Mouse (Mus musculus): ENCODE data around the gene C1qa.

C1qa gene

DNA sequence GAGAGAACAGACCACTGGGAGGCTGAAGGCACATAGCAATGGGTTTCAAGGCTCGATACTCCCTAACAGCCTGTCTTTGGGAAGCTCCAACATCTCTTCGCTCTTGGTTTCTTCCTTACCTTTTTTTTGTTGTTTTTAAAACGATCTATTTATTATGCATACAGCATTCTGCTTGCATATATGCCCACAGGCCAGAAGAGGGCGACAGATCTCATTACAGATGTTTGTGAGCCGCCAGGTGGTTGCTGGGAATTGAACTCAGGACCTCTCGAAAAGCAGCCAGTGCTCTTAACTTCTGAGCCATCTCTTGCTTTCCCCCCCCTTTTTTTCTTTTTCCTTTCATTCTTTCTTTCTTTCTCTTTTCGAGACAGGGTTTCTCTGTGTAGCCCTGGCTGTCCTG is 551 bp upstream of the C1qa start:
- DNase-seq = no peak

DNA sequence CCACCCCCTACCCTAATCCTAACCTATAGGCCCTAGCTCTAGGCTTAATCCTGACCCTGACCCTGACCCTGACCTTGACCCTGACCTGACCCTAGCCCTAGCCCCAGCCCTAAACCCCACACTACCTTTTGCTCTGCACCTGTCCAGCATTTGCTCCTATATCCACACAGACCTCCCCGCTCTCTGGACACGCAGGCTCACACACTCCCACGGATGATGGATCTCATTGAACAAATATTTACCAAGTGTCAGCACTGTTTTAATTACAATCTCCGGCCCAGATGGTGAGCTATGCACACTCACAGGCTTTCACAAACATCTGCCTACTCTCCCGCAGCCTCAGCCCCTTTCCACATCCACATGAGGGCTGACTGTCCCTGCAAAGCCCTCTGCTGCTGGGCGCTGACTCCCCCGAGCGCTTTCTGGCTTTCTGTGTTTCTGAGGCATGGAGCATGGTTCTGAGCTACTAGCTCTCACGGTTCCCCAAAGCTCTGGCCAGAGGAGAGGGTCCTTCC is 462 bp downstream of the C1qa start:
- no peak for DNase-seq

DNA sequence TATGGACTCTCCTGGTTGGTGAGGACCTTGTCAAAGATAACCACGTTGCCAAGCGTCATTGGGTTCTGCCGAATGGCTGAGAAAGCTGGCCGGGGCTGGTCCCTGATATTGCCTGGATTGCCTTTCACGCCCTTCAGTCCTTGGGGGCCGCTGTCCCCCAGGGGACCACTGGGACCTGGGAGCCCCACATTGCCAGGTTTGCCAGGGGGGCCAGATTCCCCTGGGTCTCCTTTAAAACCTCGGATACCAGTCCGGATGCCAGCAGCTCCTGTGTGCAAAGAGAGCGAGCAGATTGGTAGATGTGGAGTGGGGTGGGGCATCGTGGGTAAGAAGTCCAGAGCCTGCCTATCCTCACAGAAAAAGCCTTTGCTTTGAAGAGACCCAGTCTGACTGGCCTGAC is 2.1 kb downstream of the C1qa start:
- no peak for DNase-seq

DNA sequence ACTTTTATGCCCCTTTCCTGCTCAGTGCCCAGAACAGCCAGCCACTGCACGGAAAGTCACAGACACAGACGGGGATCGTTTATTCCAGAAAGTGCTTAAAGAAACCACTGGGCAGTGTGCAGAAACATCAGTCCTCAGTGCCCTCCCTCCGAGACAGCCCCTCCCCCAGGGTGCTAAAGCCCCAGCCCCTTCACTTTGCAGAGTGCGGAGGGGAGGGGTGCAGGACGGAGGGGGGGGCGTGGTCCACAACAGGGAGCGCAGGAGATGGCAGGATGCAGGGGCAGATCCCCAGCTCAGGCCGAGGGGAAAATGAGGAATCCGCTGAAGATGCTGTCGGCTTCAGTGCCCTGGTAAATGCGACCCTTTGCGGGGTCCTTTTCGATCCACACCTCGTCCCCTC is 2.7 kb downstream of the C1qa start:
- DNase-seq = no peak

DNA sequence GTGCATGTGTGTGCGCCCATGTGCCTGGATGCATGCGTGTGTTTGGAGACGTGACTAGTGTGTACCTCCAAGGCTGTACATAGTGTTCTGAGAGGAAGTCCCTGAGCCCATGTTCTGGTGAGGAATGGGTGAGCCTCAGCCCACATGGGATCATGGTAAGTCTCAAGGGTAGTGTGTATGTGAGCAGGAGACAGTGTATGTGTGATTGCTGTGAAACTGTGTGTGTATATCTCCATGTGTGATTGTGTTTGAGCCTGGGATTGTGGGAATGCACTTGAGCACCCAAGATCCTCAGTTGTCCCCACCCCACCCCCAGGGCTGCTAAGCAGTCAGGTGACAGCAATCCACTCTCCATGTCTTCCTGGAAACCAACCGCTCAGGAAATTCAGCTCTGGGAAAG is 3.8 kb downstream of the C1qa start:
- DNase-seq = no peak

DNA sequence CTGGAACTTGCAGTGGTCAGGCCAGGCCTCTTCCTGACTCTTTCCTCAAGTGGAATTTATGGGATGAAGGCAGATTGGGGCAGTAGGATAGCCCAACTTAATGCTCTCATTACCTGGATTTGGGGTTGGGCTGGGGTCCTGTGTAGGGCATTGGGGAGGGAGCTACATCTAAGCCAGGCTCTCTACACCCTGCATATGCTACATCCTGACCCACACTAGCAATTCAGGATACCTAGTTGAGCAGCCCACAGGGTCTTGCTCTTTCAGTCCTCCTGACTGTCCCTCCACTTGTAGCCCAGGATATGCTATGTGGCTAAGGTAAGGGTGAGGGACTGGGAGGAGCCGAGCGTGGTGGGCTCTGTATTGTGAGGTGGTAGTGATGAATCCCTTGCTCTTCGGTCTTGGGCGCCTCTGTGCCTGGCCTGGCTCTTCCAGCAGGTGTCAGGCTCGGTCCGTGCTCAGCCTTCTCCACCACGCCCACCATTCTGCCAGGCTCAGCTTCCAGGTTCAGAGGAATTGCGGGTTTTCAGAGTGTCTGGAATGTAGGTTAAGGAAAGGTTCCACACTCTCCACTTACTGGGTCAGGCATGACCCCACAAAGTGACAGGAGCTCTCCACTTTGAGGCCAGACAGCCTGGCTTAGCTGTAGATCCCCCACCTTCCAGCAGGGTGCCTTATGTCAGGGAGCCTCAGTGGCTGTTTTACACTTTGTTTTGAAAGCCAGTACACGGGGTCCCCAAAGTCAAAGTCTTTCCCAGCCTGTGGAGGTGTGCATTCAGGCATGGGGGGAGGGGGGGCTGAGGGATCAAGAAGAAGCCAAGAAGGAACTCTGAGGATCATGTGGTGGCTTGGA is 4.7 kb downstream of the C1qa start:
- DNase-seq = peak in 1 of 2 experiments; percentile 61

DNA sequence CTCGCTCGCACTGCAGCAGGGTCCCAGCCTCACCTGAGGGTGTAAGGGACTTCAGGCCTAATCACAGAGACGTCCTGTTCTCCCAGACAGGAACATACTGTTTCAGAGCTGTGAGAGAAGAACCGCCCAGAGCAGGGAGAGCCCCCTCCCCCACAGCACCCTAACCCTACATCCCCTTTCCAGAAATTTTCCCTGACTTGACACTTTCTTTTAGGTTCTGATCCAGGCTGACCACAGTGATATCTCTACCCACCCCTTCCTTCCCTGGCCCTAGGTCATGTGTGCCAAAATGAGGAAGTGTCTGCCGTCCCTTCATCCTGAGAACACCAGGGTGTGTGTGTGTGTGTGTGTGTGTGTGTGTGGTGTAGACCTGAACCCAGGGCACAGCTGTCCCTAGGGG is 5.8 kb downstream of the C1qa start, which contains the start of gene C1qc:
Gene C1qc, minus strand, starts transcription at position 255 of the 400 bp plus-strand sequence.
- peak in 1 of 2 experiments; percentile 28 for DNase-seq

DNA sequence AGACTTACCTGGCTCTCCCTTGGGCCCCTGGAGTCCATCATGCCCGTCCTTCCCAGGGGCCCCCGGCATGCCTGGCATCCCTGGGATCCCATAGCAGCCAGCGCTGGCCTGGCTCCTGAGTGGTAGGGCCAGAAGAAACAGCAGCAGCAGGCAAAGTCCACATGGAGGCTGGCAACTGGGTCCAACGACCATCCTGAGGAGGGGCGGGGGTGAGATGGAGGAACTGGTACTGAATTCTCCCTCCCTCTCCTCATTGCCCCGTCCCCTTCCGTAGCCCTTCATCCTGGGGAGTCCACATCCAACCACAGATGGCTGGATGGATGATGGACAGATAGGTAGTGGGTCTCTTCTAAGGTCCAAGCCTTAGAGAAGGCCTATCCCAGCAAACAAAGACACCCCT is 6.2 kb downstream of the C1qa start:
- DNase-seq = no peak

DNA sequence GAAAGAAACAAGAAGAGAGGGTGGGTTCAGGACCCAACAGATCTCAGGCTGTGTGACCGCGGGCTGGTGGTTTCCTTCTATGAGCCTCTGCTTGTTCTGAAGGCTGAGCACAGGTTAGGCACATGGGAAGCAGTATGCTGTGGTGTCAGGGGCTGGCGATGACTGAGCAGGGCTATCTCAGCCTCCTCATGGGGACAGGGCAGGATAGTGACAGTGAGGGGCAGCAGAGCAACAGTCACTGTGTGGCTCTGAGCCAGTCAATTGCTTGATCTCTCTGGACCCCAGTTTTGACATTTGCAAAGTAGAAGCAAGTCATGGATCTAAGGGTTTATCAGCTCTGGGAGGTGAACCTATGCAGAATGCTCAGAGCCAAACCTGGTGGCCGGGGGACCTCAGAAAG is 7.5 kb downstream of the C1qa start:
- DNase-seq = no peak

DNA sequence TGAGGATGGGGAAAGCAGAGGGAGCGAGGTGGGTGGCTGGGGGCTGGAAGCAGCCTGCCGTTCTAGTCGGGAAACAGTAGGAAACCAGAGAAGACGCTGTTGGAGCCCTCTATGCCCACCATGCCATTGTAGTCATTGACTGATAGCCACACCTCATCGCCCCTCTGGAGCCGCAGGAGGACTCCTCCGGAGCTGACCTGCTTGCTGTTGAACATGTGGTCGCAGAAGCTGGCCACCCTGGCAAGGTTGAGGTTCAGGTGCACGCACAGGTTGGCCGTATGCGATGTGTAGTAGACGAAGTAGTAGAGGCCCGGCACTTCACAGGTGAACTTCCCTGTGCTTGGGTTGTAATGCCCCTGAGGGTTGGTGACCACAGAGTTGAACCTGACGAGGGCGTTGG is 8.6 kb downstream of the C1qa start:
- DNase-seq = no peak

DNA sequence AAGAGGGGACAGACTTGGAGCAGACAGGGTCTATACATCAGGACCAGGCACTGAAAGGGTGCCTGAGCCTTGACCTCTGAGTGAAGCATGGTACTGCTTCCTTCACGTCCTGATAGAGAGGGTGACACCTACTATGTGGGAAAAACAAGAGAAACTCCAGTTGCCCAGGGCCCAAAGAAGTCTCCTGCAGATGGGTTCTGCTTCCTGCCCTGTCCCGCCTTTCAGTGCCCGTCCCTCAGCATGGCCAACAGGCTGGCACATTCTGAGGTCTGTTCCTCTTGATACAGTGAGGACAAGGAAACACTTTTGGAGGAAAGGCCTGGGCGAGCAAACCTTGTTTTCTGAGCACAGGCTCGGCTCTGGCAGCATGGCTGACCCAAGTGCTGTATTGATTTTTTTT is 10.9 kb downstream of the C1qa start:
- DNase-seq = no peak

DNA sequence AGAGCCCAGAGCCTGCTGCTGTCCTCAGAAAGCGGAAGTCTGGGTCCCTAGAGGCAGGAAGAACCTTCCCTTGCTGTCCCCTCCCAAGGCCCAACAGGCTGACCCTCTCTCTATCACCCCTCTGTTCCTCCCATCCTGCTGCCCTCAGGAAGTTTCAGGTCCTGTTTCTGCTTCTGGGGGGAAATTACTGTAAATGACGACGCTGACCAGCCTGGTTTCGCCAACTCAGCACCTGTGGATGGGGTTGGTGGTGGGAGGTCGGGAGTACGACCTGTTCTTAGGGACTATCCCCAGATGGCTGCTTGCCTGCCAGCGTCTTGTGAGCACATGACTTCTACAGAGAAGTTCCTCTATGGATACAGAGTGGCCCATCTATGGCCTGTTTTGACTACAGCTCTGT is 12.5 kb downstream of the C1qa start, which contains the start of gene C1qb:
Gene C1qb, minus strand, starts transcription at position 87 of the 400 bp plus-strand sequence.
- DNase-seq = peak in 1 of 2 experiments; percentile 21

DNA sequence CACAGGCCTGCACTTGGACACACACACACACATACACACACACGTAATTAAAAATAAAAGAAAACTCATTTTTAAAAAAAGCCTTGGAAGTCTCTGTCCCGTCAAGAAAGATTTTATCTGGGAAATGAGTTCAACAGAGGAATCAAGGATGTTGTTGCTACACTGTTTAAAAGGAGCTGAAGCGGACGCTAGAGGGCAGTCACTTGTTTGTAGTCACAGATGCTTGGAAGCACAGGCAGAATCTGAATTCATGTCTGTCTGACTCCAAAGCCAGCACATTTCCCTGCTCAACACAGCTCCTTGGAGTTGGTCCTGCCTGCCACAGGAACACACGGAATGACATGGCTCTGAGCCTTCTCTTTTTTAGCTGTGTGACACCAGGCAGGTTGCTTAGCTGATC is 20.0 kb downstream of the C1qa start:
- DNase-seq = peak in 1 of 2 experiments; percentile 58

DNA sequence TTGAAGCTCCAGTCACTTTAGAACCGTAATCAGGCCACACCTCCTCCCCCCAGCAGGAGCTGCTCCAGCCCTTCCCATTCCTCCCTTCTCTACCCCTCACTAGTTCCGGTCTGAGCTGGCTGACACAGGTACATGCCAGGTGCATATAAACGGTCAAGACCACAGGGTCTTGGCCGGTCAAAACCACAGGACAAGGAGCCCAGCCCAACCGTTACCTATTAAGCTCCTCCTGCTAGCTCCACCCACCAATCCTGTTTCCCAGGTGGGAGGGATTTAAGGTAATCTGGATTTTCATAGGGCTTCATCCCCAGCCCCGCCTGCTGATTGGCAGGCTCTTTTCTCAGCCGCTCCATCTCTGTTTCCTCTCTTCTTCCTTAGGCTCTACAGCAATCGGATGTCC is 20.4 kb downstream of the C1qa start:
- no peak for DNase-seq

DNA sequence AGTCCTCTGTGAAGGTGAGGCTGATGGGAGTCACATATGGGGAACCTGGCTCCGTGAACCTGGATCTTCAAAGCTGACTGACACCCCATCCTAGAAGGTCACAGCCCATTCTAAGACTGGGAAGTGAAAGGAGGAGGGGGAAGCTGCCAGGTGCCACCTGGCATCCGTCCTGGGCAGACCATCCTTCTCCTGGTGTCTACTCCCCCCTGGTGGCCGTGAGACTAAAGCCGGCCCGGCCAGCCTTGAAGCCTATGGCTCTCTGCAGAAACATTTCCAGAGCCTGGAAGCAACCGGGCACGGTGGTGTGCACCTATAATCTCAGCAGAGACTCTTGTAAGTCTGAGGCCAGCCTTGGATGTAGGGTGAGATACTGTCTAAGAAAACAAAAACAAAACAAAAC is 21.6 kb downstream of the C1qa start:
- DNase-seq = peak; percentile 23 to 74

DNA sequence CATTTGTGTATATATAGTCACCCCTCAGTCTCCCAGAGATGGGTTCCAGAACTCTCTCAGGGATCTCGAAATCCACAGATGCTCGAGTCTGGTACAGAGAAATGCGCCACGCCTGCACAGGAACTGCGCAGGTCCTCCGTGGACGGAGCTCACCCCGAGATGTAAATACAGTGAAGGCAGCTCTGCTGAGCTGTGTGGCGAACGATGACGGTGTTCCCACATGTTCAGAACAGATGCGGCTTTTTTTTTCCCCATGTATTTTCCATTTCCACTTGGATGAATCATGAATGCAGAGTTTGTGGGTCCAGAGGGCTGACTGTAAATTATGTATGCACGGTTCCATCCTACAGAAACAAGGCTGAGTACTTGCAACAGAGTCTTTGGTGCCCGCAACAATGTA is 23.6 kb downstream of the C1qa start:
- DNase-seq = no peak

DNA sequence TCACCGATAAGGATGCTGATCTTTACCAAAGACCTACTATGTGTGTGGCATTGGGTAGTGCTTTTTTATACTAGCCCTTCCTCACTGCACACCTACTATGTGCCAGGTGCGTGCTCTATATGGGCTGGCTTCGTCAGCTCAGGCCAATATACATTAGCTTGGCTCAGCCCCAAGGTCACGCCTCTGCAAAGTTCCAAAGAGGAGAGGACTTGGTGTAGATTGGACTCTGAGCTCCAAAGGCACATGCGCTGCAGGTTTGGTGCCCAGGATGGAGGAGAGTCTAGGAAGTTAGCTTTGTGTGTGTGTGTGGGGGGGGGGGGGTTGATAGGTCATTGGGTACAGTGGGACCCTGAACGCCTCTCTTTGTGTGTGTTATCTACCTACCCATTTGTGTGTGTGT is 30.2 kb downstream of the C1qa start:
- no peak for DNase-seq

DNA sequence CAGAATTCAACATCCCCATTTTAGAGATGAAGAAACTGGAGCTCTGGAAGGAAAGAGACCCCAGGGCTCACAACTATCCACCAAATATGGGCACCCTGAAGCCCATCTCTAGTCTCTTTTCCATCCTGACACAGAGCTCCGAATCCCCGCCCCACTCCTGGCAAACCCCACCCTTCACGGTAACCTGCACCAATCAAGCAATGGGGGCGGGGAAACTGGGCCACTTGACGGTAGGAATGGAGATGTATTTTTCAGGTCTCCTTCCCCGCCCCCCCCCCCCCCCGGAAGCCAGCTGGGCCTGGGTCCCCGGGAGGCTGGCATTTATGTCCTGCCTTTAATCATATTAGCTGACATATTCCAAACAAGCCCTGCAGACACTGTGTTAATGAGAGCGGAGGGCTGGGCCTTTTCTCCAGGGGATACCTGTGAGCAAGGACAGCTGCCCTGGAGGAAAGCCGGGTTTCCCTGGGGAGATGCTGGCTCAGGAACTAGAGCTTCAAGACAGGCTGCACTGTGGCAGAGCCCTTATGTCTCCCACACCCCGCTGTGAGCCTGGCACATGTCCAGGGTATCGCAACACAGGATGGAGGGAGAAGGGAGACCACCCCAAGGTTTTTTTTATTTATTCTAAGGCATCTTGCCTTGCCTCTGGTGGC is 30.8 kb downstream of the C1qa start:
- no peak for DNase-seq

DNA sequence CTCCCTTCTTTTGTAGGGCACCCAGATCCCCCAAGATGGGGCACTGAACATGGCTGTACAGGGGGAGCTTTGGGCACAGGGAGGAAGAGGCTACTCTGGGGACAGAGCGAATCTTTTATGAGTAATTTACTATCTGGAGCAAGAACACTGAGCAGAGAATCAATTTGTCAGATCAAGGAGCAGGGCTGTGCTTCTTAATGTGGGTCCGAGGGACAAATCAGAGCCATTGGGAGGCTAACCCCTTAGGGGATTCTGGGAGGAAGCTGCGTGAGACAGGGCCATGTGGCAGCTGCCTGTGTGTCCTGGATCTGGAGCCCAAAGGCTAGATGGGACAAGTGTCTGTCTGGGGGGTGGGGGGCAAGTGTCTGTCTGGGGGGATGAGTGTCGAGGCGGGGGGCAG is 33.1 kb downstream of the C1qa start:
- no peak for DNase-seq

DNA sequence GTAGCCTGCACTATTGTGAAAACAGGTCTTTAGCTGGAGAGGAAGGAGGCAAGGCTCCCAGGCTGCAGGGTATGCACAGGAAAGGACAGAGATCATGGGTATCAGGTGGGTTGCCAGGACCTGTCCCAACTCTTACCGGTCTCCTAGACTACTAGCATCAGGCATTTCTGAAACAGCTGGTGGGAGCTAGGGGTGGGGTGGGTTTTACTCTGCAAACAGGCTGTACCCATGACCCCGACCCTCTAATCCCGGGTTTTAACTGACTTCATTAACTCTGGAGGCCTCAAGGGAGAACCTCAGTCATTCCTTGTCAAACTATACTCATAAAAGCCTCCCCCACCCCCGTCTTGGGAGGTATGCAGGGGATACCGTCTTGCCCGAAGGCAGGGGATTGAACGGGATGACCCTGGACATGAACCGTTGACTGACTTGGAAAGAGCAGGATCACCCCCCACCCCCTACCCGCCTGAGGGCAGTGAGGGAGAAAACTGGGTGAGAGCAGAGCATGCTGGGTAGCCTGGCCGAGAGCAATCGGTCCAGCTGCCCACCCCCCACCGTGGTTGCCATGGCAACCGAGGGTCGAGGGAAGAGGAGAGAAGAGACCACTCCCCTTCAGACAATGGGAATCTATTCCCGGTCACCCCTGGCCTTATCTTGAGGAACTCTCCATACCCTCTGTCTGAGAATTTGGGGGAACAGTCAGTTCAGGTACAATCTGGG is 33.7 kb downstream of the C1qa start:
- DNase-seq = no peak

DNA sequence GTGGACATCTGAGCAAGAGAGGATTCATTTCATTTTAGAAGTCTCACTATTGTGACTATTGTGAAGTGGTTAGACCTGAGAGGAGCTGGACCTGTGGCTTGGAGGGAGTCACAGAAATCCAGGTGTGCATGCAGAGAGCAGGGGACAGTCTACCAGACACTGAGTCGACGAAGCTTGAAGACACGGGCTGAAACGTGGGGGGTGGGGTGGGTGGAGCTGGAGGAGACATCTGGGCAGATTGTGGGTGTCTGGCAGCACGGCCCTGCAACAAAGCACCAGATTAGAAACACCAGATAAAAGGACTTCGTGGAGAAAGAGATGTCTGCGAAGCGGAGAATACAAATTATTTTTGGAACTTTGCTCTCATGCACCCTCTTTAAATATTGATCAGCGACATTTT is 35.1 kb downstream of the C1qa start:
- DNase-seq = no peak

DNA sequence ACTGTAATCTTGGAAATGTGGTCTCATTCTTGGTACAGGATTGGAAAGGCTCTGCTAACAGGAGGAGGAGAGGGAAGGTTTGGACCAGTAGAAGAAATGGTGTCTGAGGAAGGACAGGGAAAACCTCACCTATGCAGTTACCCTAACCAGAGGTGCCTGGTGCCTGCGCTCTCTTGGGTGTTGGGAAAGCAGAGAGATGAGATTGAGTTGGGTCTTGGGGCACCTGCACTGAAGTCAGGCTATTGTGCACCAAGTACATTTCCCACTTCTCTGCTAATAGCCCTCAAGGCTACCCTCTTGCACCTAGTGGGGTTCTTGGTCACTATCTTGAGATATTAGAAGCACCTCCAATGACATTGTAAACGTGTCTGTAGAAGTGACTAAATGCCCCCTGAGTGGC is 36.2 kb downstream of the C1qa start:
- no peak for DNase-seq

DNA sequence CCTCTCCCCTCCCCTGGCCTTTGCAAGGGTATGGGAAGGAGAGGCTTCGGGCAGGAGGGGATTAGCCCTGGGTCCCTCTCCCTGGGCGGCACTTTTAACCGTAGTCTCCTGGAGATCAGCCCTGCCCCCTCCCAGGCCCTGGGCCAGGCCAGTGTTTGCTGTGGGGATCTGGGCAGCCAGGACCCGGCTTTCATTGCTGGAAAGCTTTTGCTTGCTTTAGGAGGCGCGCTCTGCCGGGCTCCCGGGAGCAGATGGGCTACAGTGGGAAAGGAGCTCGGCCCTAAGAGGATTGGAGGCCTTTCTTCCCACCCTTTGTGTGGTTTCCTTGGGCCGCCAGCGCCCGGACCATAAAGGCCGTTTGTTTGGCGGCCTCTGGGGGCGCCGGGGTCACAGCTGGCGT is 36.8 kb downstream of the C1qa start:
- DNase-seq = no peak

DNA sequence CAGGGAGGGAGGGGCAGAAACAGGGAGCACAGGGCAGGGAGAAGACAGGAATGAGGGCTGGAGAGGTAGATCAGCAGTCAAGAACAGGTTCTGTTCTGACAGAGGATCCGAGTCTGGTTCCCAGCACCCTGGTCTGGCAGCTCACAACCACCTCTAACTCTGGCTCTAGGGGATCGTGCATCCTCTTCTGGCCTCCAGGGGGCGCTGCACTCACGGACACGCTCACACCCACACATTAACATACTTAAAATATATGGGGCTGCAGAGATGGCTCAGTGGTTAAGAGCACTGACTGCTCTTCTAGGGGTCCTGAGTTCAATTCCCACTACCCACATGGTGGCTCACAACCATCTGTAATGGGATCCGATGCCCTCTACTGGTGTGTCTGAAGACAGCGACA is 38.6 kb downstream of the C1qa start:
- no peak for DNase-seq
